Mouse (Mus musculus) spleen, postnatal 4 days (tissue): ENCODE results near the gene Chaf1b.

ENCODE experiments used
- DNase-seq, 2 experiments: peaks; one replicate each; pipeline ENCODE4 v3.0.0; 2022; ENCODE audit warnings: low spot score in 2 of 2

Chaf1b gene

GRCm38 (mm10) chr16:93912808-93913207 is 29.1 kb downstream of the Chaf1b start:
- DNase-seq, result no peak

DNA sequence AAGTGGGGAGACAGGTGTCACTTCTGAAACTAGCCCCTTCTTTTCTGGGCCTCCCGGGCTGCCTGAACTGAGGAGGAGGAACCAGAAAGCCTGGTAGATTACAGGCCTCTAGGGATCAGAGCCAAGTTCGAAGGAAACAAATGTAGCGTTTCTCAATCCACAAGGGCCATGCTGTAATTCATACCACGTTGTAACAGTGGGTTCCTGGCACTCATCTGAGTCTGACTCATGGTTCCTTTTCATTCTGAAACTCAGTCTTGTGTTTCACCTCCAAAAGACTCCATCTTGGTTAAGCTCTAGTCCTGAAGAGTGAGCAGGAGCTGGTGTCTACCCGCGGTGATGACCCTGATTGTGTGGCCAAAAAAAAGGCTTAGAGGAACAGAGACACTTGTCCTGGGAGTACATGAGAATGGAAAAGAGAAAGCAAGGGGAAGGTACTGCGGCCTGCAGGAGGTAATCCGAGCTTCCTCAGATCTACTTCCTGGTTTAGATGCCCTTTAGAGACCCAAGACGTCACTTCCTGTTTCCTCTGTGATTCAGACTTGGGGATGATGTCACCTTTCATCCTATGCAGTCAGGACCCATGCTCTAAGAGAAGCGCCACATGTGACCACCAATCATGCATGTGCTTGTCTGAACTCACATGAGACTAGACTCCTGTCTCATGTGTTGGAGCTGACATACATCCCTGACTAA is 30.3 kb downstream of the Chaf1b start:
- DNase-seq, result no peak

- DNase-seq, result peak; percentile 56 to 80
Observed at GRCm38 (mm10) chr16:93915338-93915849, 31.7 kb downstream of the Chaf1b start.

- DNase-seq, result peak; percentile 86 to 95
Observed at GRCm38 (mm10) chr16:93917712-93918678, 34.3 kb downstream of the Chaf1b start.

GRCm38 (mm10) chr16:93918679-93919060 is 35.0 kb downstream of the Chaf1b start:
- no peak for DNase-seq

DNA sequence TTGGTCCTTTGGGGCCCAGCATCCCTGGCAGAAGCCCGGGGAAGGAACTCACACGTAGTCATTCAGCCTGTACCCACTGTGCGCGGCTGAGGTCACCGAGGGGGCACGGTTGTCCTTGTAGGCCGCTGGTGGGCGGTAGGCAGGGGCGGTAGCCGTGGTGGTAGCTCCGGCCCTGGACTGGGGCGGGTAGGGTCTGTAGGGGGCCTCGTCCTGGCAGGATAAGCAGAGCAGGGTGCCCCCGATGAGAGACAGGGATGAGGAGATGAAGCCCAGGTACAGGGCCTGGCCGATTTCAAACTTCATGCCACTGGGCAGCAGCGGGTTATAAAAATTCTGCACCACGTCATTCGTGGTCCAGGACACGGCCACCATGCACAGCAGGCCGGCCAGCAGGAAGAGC is 35.5 kb downstream of the Chaf1b start:
- DNase-seq, result no peak

- DNase-seq, result no peak
Observed at GRCm38 (mm10) chr16:93920673-93921072, 37.0 kb downstream of the Chaf1b start.

- DNase-seq, result no peak
Observed at GRCm38 (mm10) chr16:93922835-93923389, 39.2 kb downstream of the Chaf1b start.

- DNase-seq, result no peak
Observed at GRCm38 (mm10) chr16:93923788-93924187, 40.1 kb downstream of the Chaf1b start.

DNA sequence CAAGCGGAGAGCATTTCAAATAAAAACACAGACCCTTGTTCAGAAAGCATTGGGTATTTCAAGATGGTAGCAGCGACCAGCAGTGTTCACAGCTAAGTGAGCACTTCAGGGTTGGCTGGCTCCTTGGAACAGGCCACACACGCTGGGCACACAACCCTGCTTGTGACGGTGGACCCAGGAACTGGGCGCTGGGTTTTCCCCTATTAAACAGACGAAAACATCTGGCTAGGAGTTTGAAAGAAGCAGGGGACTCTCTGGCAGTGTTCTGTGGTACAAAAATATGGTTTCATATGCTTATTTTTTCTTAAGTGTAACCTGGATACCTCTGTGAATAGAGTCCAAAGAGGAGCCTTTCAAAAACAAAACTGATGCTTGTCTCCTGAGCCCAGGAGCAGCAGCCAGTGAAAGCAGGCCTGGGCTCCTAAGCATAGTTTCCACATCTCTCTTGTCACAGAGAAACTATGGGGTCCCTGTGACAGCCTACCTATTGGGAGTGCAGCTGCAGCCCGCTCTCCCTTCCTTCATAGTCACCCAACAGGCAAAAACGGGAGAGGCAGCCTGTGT is 42.1 kb downstream of the Chaf1b start:
- no peak for DNase-seq

DNA sequence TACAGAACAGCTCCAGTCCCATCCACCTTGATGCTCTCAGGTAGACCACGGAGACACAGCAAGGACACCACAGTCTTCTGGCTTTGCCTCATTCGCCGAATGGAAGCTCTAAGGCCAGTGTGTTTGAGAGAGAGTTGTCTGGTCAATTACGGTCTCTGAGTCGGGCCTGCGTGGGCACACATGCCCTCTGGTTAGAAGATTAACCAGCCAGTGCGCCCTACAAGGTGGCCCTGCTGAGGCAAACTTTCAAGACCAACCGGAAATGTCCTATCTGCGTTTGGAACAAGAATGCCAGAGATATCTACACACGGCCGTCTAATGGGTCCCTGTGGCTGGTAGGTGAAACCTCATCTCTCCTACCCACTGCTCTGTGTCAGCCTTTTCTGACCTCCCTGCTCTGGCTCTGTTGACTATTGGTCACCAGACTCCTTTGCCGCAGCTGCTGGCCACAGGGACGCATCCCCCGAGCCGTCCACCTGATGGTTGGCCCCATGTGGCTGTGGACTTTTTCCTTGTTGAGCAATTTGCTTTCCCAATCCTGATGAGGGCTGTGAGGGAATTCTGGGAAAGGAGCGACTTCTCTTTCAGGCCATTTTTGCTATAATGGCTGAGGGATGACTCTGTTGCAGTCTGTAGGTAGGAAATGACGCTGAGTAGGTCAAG is 45.8 kb downstream of the Chaf1b start:
- no peak for DNase-seq

DNA sequence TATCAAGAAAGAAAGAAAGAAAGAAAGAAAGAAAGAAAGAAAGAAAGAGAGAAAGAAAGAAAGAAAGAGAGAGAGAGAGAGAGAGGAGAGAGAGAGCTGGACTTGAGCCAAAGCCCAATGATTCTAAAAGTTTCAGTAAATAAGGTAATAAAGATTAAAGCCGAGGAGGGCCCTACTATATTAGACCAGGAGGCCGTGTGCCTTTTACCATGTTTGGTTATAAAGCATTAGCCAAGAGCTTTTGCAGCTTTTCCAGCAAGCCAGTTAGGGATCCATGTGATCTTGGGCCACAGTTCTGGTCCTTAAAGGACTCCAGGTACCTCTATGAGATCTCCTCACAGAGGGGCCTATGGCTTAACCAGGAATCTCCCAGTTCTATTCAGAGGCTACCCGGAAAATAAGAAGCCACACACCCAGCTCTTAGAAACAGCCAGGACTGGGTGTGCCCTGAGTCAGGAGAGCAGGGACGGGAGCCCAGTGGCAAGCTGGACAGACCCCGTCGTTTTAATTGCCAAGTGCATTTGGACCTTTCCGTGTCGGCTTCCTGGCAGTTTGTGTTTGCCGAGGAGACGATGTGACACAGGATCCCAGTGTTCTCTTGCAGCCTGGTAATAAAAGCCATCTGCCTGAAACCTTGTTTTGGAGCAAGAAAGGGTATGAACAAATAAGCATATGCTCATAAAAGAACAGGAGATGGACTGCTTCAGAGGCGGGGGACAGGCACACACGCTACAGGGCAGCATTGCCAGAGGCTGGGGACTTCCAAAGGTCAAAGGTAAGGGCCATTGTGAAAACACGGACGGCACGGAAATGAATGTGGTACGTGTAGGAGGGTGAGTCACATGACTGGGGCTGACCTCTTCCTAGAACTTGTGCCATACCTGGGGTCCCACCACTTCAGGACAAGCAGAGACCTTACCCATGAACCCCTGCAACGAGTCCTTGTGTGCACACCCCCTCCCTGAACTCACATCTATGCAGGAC is 48.8 kb downstream of the Chaf1b start:
- DNase-seq, result no peak

GRCm38 (mm10) chr16:93934588-93934987 is 50.9 kb downstream of the Chaf1b start:
- DNase-seq, result no peak

DNA sequence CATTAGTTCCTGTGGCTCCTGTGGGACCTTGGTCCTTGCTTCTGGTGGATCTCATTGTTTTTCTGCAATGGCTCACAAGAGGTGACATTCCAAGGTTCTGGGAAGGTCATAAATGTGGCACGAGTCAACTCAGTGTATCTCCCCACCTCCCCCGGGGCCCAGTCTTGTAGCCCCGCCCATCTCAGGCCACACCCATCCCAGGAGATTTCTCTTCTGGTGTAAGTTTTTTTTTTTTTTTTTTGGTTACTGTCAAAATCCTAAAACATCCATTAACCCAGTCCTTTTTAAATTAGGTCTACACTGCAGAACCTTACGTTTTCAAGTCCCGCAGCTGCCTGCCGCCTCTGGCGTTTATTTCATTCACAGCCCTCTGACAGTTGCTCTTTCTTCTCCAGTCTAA is 51.3 kb downstream of the Chaf1b start:
- peak in 1 of 2 experiments; percentile 39 for DNase-seq

DNA sequence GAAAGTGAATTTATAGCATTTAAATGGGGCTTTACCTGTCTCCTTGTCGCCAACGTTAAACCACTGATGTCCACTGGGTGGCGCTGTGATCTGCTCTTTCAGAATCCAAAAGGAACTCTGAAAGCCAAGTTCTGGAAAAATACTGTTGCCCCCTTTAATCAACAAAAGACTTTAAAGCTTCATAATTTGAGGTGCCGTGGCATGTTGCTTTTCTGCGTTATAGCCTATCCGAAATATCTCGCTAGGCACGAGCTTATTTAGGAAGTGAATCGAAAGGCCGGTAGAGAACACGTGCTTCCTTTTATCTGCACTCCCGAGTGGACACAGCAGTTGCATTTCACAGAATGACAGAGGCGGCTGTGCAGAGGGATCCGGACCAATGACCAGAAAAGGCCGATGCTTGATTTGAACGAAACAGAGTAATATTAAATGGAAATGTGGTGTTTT is 54.7 kb downstream of the Chaf1b start:
- DNase-seq, result peak; percentile 49 to 86

DNA sequence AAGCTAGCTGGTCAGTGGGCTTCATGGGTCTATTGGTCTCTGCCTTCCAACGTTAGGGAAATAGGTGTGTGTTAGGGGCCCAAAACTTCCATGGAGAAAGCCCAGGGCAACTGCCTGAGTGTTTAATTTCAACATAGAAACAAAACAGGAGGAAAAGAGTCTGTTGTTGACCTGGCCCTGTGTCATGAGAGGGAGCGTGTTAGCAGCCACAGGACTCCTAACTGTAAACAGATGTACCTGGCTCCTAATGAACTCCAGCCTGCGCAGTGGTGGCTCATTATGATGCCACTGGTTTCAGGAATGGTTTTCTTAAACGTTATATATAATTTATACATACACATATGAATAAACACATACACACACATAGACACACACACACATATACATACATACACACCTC is 56.3 kb downstream of the Chaf1b start:
- DNase-seq, result no peak

DNA sequence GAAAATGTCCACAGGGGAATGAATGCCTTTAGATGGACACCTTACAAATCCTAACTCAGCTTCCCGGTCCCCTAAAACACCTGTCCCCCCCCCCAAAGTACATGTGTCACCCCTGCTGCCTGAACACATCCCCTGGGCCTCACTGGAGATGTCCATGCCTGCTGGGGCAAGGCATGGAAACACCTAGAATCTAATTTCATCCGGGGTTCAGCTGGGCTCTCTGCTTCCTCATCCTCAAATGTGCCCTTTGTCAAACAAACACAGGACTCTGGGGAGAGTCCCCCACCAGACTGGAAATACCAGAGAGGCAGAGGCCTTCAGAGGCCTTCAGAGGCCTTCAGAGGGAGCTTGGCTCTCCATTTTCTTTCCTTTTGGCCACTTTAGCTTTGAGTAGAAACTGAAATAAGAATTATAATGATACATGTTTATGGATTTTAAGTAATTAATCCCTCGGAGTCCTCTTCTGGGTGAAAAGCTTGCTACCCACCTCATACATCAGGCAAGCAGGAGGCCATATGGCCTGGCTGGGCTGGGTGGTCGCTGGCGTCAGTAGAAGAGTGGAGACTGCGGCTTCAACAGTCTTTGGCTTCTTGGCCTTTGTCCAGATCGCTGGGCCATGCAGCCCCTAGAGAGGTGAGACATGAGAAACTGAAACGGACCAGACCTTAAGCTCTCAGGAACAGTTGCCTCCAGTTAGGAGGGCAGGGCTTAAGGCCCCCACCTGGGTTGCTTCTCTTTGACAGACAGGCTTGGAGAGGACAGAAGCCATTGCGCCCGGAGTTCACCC is 58.3 kb downstream of the Chaf1b start:
- DNase-seq, result no peak

DNA sequence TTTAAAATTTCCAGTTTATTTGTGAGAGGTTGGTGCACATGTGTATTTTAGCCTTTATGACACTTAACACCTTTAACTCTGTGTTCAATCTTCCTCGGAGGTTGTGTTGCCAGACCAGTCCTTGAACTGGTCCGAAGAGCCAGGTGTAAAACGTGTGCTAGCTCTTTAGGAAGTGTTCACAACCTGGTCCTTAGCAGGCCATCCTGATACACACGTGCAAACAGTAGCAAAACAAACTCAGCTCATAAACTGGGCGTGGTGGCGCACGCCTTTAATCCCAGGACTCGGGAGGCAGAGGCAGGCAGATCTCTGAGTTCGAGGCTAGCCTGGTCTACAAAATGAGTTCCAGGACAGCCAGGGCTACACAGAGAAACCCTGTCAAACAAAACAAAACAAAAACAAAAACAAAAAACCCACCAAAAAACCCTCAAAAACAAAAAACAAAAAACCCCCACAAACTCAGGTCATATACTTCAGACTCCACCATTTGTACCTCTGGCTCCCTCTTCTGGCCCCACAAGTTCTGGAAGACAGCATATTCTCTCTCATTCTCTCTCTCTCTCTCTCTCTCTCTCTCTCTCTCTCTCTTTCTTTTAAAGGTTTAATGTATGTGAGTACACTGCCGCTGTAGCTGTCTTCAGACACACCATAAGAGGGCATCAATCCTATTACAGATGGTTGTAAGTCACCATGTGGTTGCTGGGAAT is 59.2 kb downstream of the Chaf1b start:
- DNase-seq, result no peak

DNA sequence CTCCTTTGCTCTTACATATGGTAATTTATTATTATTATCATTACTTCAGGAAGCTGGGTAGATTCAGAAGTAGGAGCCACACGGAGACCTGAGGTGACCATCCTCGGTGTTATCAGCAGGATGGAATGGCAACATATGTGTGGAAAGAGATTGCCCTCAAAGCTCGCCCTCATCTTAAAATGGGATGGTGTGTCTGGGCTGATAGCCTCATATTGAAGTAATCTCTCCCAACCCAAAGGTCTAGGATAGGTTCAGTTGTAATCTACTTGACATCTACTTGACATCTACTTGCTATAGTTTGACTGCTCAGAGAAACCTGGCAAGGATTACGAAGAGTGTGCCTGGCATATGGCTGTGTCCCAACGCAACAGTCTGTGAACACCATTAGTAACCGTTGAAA is 60.6 kb downstream of the Chaf1b start:
- DNase-seq, result no peak
